Mouse (Mus musculus): ENCODE measurements around the gene Cpm. TPM values are rescaled to one million over a fixed set of nuclear protein-coding genes. Genes with fewer than 3 reads are reported as not detected.

Gene Cpm
- total and polyA plus RNA-seq, 3 experiments = 0.04 to 0.31 (median 0.17) TPM

DNA sequence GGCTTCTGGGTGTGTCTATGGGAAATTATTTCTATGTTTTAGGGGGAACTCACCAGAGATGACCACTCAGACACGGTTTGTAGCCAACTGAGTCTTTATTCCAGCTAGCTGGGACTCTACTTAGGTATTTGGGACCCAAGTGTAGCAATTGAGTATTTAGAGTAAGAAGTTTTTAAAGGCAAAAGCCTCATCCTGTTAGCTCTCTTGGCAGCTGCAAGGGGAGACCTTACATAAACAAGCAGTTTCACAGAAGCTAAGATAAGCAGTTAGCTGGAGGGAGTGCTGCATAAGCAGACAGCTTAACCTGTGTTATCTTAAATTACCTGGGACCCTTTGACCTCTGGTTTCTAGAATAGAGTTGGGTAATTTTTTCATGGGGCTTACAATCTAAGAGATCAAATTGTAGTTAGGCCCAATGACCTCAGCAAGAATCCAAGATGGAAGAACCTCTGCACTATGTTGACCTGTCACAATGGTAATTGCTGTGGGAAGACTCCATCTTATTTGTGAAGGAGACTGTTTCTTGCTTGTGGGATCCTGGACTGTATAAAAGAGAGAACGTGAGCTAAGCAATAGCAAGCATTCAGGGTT lies 18.4 kb upstream of the Cpm start:
- in situ Hi-C loops (cut with MboI; ENCODE audit: low pct_ligation_motif_present, low pct_unique_long_range_greater_than_20kb, low sequenced_read_pairs) = no loop called here
- no peaks in the 10 kb centered on the region for H3K27me3 ChIP-seq (replicated peaks)
- TF ChIP-seq ZKSCAN1 (IDR thresholded peaks at IDR 0.05; ENCODE audit: borderline replicate concordance, low read depth, low read length) = no peak
- no peak for TF ChIP-seq MAX (IDR thresholded peaks at IDR 0.05; ENCODE audit: low read length)
- TF ChIP-seq BHLHE40 (IDR thresholded peaks at IDR 0.05; ENCODE audit: low read depth, low read length) = no peak
- no peak for TF ChIP-seq POLR2A (IDR thresholded peaks at IDR 0.05; ENCODE audit: low read depth, low read length)
- no peak for TF ChIP-seq RAD21 (IDR thresholded peaks at IDR 0.05; ENCODE audit: low read depth, low read length)
- no peak for TF ChIP-seq JUND (conservative IDR thresholded peaks at IDR 0.05; ENCODE audit: low read depth, low read length)
- TF ChIP-seq MXI1 (IDR thresholded peaks at IDR 0.05; ENCODE audit: low read depth, low read length) = no peak
- TF ChIP-seq CHD2 (IDR thresholded peaks at IDR 0.05; ENCODE audit: low read length) = no peak
- TF ChIP-seq USF2 (conservative IDR thresholded peaks at IDR 0.05; ENCODE audit: low read depth, low read length) = no peak
- no peak for TF ChIP-seq POLR2AphosphoS2 (IDR thresholded peaks at IDR 0.05; ENCODE audit: low read depth, low read length)
- TF ChIP-seq CTCF (conservative IDR thresholded peaks at IDR 0.05 in 1 of 2, IDR thresholded peaks at IDR 0.05 in 1 of 2; ENCODE audit: low read depth in 2 of 2, low read length in 2 of 2) = no peak
- TF ChIP-seq HCFC1 (IDR thresholded peaks at IDR 0.05; ENCODE audit: low read depth, low read length) = no peak
- no peak for TF ChIP-seq TCF12 (IDR thresholded peaks at IDR 0.05; ENCODE audit: low read depth, low read length)
- no peak for TF ChIP-seq MAFK (IDR thresholded peaks at IDR 0.05; ENCODE audit: insufficient replicate concordance, low read length)
- TF ChIP-seq SIN3A (IDR thresholded peaks at IDR 0.05; ENCODE audit: low read length) = no peak
- TF ChIP-seq MEF2A (IDR thresholded peaks at IDR 0.05; ENCODE audit: borderline replicate concordance, low read depth, low read length) = no peak
- TF ChIP-seq EP300 (IDR thresholded peaks at IDR 0.05; ENCODE audit: low read length) = no peak
- DNase-seq (ENCODE audit: extremely low read depth) = no peak
- no peak overlapping the region for H3K27ac ChIP-seq (ENCODE audit: insufficient read depth, low read depth)
- no peaks in the 10 kb centered on the region for H3K36me3 ChIP-seq (replicated peaks in 1 of 2; ENCODE audit: control insufficient read depth in 1 of 2, insufficient read depth in 1 of 2, low read length in 1 of 2)
- no peak overlapping the region for H3K9ac ChIP-seq (ENCODE audit: insufficient read depth, low read depth)
- H3K9me3 ChIP-seq (replicated peaks; ENCODE audit: low read length) = no peaks in the 10 kb centered on the region
- dilution Hi-C loops (cut with MboI; ENCODE audit: extremely low pct_ligation_motif_present, extremely low pct_unique_long_range_greater_than_20kb, low sequenced_read_pairs) = no loop called here
- no peak overlapping the region for H3K4me3 ChIP-seq (replicated peaks in 1 of 3; ENCODE audit: low read depth in 2 of 3, low read length in 2 of 3, poor library complexity in 1 of 3)
- no peak overlapping the region for H3K4me2 ChIP-seq (ENCODE audit: insufficient read depth, low read depth, poor library complexity, severe bottlenecking)
- no peaks in the 10 kb centered on the region for H3K4me1 ChIP-seq (ENCODE audit: control insufficient read depth in 1 of 2, insufficient read depth in 2 of 2)
- H3K79me2 ChIP-seq (replicated peaks; ENCODE audit: control insufficient read depth, extremely low read depth, insufficient read depth, poor library complexity, severe bottlenecking) = no peaks in the 10 kb centered on the region

GRCm38 (mm10) chr10:117611503-117611902 lies 17.8 kb upstream of the Cpm start:
- no peaks in the 10 kb centered on the region for H3K4me1 ChIP-seq (ENCODE audit: control insufficient read depth in 1 of 2, insufficient read depth in 2 of 2)
- in situ Hi-C loops (cut with MboI; ENCODE audit: low pct_ligation_motif_present, low pct_unique_long_range_greater_than_20kb, low sequenced_read_pairs) (no loop called here), dilution Hi-C loops (cut with MboI; ENCODE audit: extremely low pct_ligation_motif_present, extremely low pct_unique_long_range_greater_than_20kb, low sequenced_read_pairs) (no loop called here)
- no peaks in the 10 kb centered on the region for H3K27me3 ChIP-seq (replicated peaks)
- H3K9me3 ChIP-seq (replicated peaks; ENCODE audit: low read length) = peaks cover 2% of the 10 kb centered on the region
- H3K27ac ChIP-seq (ENCODE audit: insufficient read depth, low read depth) = no peak overlapping the region
- H3K4me2 ChIP-seq (ENCODE audit: insufficient read depth, low read depth, poor library complexity, severe bottlenecking) = no peak overlapping the region
- H3K36me3 ChIP-seq (replicated peaks in 1 of 2; ENCODE audit: control insufficient read depth in 1 of 2, insufficient read depth in 1 of 2, low read length in 1 of 2) = no peaks in the 10 kb centered on the region
- no peaks in the 10 kb centered on the region for H3K79me2 ChIP-seq (replicated peaks; ENCODE audit: control insufficient read depth, extremely low read depth, insufficient read depth, poor library complexity, severe bottlenecking)
- no peak overlapping the region for H3K4me3 ChIP-seq (replicated peaks in 1 of 3; ENCODE audit: low read depth in 2 of 3, low read length in 2 of 3, poor library complexity in 1 of 3)
- no peak for DNase-seq (ENCODE audit: extremely low read depth)
- no peak overlapping the region for H3K9ac ChIP-seq (ENCODE audit: insufficient read depth, low read depth)
- TF ChIP-seq RCOR1 (conservative IDR thresholded peaks at IDR 0.05; ENCODE audit: low read depth, low read length) = no peak
- TF ChIP-seq TBP (conservative IDR thresholded peaks at IDR 0.05; ENCODE audit: low read depth, low read length) = no peak
- no peak for TF ChIP-seq JUN (IDR thresholded peaks at IDR 0.05; ENCODE audit: insufficient read depth, low read depth, low read length)
- no peak for TF ChIP-seq KAT2A (IDR thresholded peaks at IDR 0.05; ENCODE audit: insufficient replicate concordance, low read length)
- TF ChIP-seq ZC3H11A (IDR thresholded peaks at IDR 0.05; ENCODE audit: low read depth, low read length) = no peak
- TF ChIP-seq E2F4 (IDR thresholded peaks at IDR 0.05; ENCODE audit: insufficient replicate concordance, low read depth, low read length) = no peak
- TF ChIP-seq MAFK (IDR thresholded peaks at IDR 0.05; ENCODE audit: insufficient replicate concordance, low read length) = no peak
- no peak for TF ChIP-seq PAX5 (IDR thresholded peaks at IDR 0.05; ENCODE audit: low read length)
- TF ChIP-seq HCFC1 (IDR thresholded peaks at IDR 0.05; ENCODE audit: low read depth, low read length) = no peak
- TF ChIP-seq MEF2A (IDR thresholded peaks at IDR 0.05; ENCODE audit: borderline replicate concordance, low read depth, low read length) = no peak
- TF ChIP-seq MXI1 (IDR thresholded peaks at IDR 0.05; ENCODE audit: low read depth, low read length) = no peak
- no peak for TF ChIP-seq CHD2 (IDR thresholded peaks at IDR 0.05; ENCODE audit: low read length)
- no peak for TF ChIP-seq GABPA (IDR thresholded peaks at IDR 0.05; ENCODE audit: insufficient replicate concordance, low read depth, low read length)
- no peak for TF ChIP-seq SIN3A (IDR thresholded peaks at IDR 0.05; ENCODE audit: low read length)
